Mouse (Mus musculus) forebrain, embryonic 16.5 days (tissue): ENCODE data around the gene Cybrd1. TPM values are rescaled to one million over a fixed set of nuclear protein-coding genes. Genes with fewer than 3 reads are reported as not detected.

Source experiments
- ATAC-seq: fragments of 200-750 bp; cut with Nextera tagmentation; 2 replicates; pipeline ENCODE4 v1.8.0; 2017; ENCODE audit warnings: mild to moderate bottlenecking, moderate library complexity
- H3K27ac ChIP-seq: fragments of 300-500 bp; sonication (generic); 2 replicates; pipeline ENCODE4 v1.5.1; 2014; ENCODE audit warnings: low read length, control low read depth
- H3K27me3 ChIP-seq: fragments of 300-500 bp; sonication (generic); replicated peaks from 2 replicates; pipeline ENCODE4 v1.6.1; 2014; ENCODE audit warnings: low read length; ENCODE audit not compliant: control insufficient read depth, insufficient read depth
- H3K36me3 ChIP-seq: fragments of 300-500 bp; sonication (generic); 2 replicates; pipeline ENCODE4 v1.6.1; 2014; ENCODE audit not compliant: control insufficient read depth, insufficient read depth
- H3K4me1 ChIP-seq: fragments of 300-500 bp; sonication (generic); replicated peaks from 2 replicates; pipeline ENCODE4 v1.6.1; 2014; ENCODE audit warnings: low read length; ENCODE audit not compliant: control insufficient read depth, insufficient read depth
- H3K4me2 ChIP-seq: fragments of 300-500 bp; sonication (generic); 2 replicates; pipeline ENCODE4 v1.6.1; 2014; ENCODE audit warnings: mild to moderate bottlenecking, low read length, control low read depth
- H3K4me3 ChIP-seq: fragments of 300-500 bp; sonication (generic); replicated peaks from 2 replicates; pipeline ENCODE4 v1.5.1; 2014; ENCODE audit warnings: mild to moderate bottlenecking, low read length, control low read depth
- H3K9ac ChIP-seq: fragments of 300-500 bp; sonication (generic); replicated peaks from 2 replicates; pipeline ENCODE4 v1.6.1; 2014; ENCODE audit warnings: low read depth, low read length, control low read depth
- H3K9me3 ChIP-seq: fragments of 300-500 bp; sonication (generic); 2 replicates; pipeline ENCODE4 v1.6.1; 2016; ENCODE audit warnings: low read length; ENCODE audit not compliant: control insufficient read depth
- WGBS: fragments of 180-500 bp; shearing (Covaris S2); extraction: QIAGEN DNeasy Blood & Tissue Kit; methylation state at CpG from one replicate; pipeline ENCODE4 v1.1.7; 2014; 5-methylcytosine and 5-hydroxymethylcytosine counted together
- polyA plus RNA-seq: library from polyadenylated mRNA; unstranded; fragments of >200 nt; fragmentation: Nextera tagmentation; extraction: Ambion mirVana; gene quantifications from 2 replicates; pipeline ENCODE4 v1.2.1, GENCODE M21; 2015

Gene Cybrd1
- polyA plus RNA-seq, 1 experiment from 2014 or later: 1.5 TPM

GRCm38 (mm10) chr2:71120844-71121243 lies 3.1 kb downstream of the Cybrd1 start:
- no peak overlapping the region for H3K27ac ChIP-seq
- no peak; the same call in 1 of the 2 replicates for ATAC-seq

GRCm38 (mm10) chr2:71121406-71121805 lies 3.7 kb downstream of the Cybrd1 start:
- no peak for ATAC-seq
- H3K4me2 ChIP-seq: no peak overlapping the region
- H3K9me3 ChIP-seq: no peaks in the 10 kb centered on the region
- H3K36me3 ChIP-seq: no peaks in the 10 kb centered on the region
- peaks cover 2% of the 10 kb centered on the region; the same call in 1 of the 2 replicates for H3K27me3 ChIP-seq
- H3K4me3 ChIP-seq: no peak overlapping the region
- no peak overlapping the region for H3K27ac ChIP-seq
- 5% methylated on average over 5 of the region's 5 CpGs for WGBS
- no peak overlapping the region for H3K9ac ChIP-seq
- H3K4me1 ChIP-seq: peaks cover 22% of the 10 kb centered on the region

More at GRCm38 (mm10) chr2:71120844-71121243, 3.1 kb downstream of the Cybrd1 start:
- H3K4me3 ChIP-seq: no peak overlapping the region
- 61% methylated on average over 10 of the region's 10 CpGs for WGBS
- H3K9me3 ChIP-seq: no peaks in the 10 kb centered on the region
- peaks cover 2% of the 10 kb centered on the region; the same call in 1 of the 2 replicates for H3K27me3 ChIP-seq
- H3K9ac ChIP-seq: no peak overlapping the region
- H3K4me2 ChIP-seq: no peak overlapping the region
- H3K36me3 ChIP-seq: no peaks in the 10 kb centered on the region
- H3K4me1 ChIP-seq: peaks cover 22% of the 10 kb centered on the region

GRCm38 (mm10) chr2:71122268-71123029 lies 4.7 kb downstream of the Cybrd1 start:
- peak; percentile 57 for ATAC-seq
- no peak overlapping the region for H3K4me3 ChIP-seq
- no peak overlapping the region for H3K9ac ChIP-seq
- H3K27me3 ChIP-seq: peaks cover 2% of the 10 kb centered on the region; the same call in 1 of the 2 replicates
- no peaks in the 10 kb centered on the region for H3K9me3 ChIP-seq
- H3K27ac ChIP-seq: peak overlapping the region; percentile 20; the same call in 1 of the 2 replicates
- WGBS: 44% methylated on average over 13 of the region's 13 CpGs
- no peaks in the 10 kb centered on the region for H3K36me3 ChIP-seq
- no peak overlapping the region for H3K4me2 ChIP-seq
- peaks cover 22% of the 10 kb centered on the region for H3K4me1 ChIP-seq

GRCm38 (mm10) chr2:71123591-71123990 lies 5.9 kb downstream of the Cybrd1 start:
- peak; percentile 23; the same call in 1 of the 2 replicates for ATAC-seq
- 45% methylated on average over 2 of the region's 2 CpGs for WGBS
- H3K9me3 ChIP-seq: no peaks in the 10 kb centered on the region
- H3K4me1 ChIP-seq: peaks cover 12% of the 10 kb centered on the region
- H3K9ac ChIP-seq: no peak overlapping the region
- H3K4me2 ChIP-seq: no peak overlapping the region
- 0 out of 2 replicates have a peak, but pooled peaks cover 2% of the 10 kb centered on the region for H3K27me3 ChIP-seq
- H3K4me3 ChIP-seq: no peak overlapping the region
- no peaks in the 10 kb centered on the region for H3K36me3 ChIP-seq
- no peak overlapping the region for H3K27ac ChIP-seq

GRCm38 (mm10) chr2:71127779-71128534 lies 10.2 kb downstream of the Cybrd1 start:
- no peaks in the 10 kb centered on the region for H3K4me1 ChIP-seq
- H3K36me3 ChIP-seq: no peaks in the 10 kb centered on the region
- H3K4me3 ChIP-seq: no peak overlapping the region

GRCm38 (mm10) chr2:71130366-71130765 lies 12.6 kb downstream of the Cybrd1 start:
- no peak overlapping the region for H3K4me2 ChIP-seq
- H3K36me3 ChIP-seq: no peaks in the 10 kb centered on the region
- no peaks in the 10 kb centered on the region for H3K9me3 ChIP-seq
- no peak overlapping the region for H3K27ac ChIP-seq
- H3K4me3 ChIP-seq: no peak overlapping the region
- ATAC-seq: no peak
- no peaks in the 10 kb centered on the region for H3K4me1 ChIP-seq
- no peaks in the 10 kb centered on the region for H3K27me3 ChIP-seq
- WGBS: 100% methylated on average over 2 of the region's 2 CpGs
- H3K9ac ChIP-seq: no peak overlapping the region

More at GRCm38 (mm10) chr2:71127779-71128534, 10.2 kb downstream of the Cybrd1 start:
- H3K9me3 ChIP-seq: no peaks in the 10 kb centered on the region
- WGBS: 82% methylated on average over 10 of the region's 10 CpGs
- no peak overlapping the region for H3K27ac ChIP-seq
- ATAC-seq: no peak
- no peak overlapping the region for H3K9ac ChIP-seq
- no peaks in the 10 kb centered on the region for H3K27me3 ChIP-seq
- no peak overlapping the region for H3K4me2 ChIP-seq

- H3K27me3 ChIP-seq: no peaks in the 10 kb centered on the region
- no peak overlapping the region for H3K4me2 ChIP-seq
- ATAC-seq: no peak
- H3K27ac ChIP-seq: no peak overlapping the region
- H3K36me3 ChIP-seq: no peaks in the 10 kb centered on the region
- no peak overlapping the region for H3K4me3 ChIP-seq
- no peaks in the 10 kb centered on the region for H3K9me3 ChIP-seq
- WGBS: 84% methylated on average over 3 of the region's 3 CpGs
- H3K9ac ChIP-seq: no peak overlapping the region
- H3K4me1 ChIP-seq: no peaks in the 10 kb centered on the region
These were observed 14.3 kb downstream of the Cybrd1 start for GRCm38 (mm10) chr2:71131866-71132496.

- Histone ChIP-seq H3K4me3 (no peak overlapping the region), H3K27ac (no peak overlapping the region), H3K36me3 (no peaks in the 10 kb centered on the region), H3K9ac (no peak overlapping the region), H3K4me1 (no peaks in the 10 kb centered on the region), H3K4me2 (no peak overlapping the region), H3K9me3 (no peaks in the 10 kb centered on the region), H3K27me3 (no peaks in the 10 kb centered on the region)
- ATAC-seq: no peak
- 90% methylated on average over 9 of the region's 9 CpGs for WGBS
These were observed 16.4 kb downstream of the Cybrd1 start for GRCm38 (mm10) chr2:71134041-71134505.

- H3K4me3 ChIP-seq: no peak overlapping the region
- no peaks in the 10 kb centered on the region for H3K4me1 ChIP-seq
- H3K9ac ChIP-seq: no peak overlapping the region
- no peaks in the 10 kb centered on the region for H3K36me3 ChIP-seq
- no peaks in the 10 kb centered on the region for H3K27me3 ChIP-seq
- 82% methylated on average over 5 of the region's 5 CpGs for WGBS
- no peak overlapping the region for H3K4me2 ChIP-seq
- no peaks in the 10 kb centered on the region for H3K9me3 ChIP-seq
- ATAC-seq: no peak
- no peak overlapping the region for H3K27ac ChIP-seq
These were observed 17.1 kb downstream of the Cybrd1 start for GRCm38 (mm10) chr2:71134836-71135235.
